Mouse (Mus musculus) kidney, embryonic 15.5 days (tissue): ENCODE data around the gene Ikzf4. TPM values are rescaled to one million over a fixed set of nuclear protein-coding genes. Genes with fewer than 3 reads are reported as not detected.

Experiments
- ATAC-seq: fragments of 200-750 bp; cut with Nextera tagmentation; replicated peaks from 2 replicates; pipeline ENCODE4 v1.8.0; 2017; ENCODE audit warnings: moderate TSS enrichment; ENCODE audit not compliant: low FRiP score
- H3K27ac ChIP-seq: fragments of 300-500 bp; sonication (generic); 2 replicates; pipeline ENCODE4 v1.5.1; 2015; ENCODE audit warnings: mild to moderate bottlenecking, inconsistent platforms
- H3K27me3 ChIP-seq: fragments of 300-500 bp; sonication (generic); 2 replicates; pipeline ENCODE4 v1.6.1; 2015; ENCODE audit warnings: inconsistent platforms
- H3K36me3 ChIP-seq: fragments of 300-500 bp; sonication (generic); 2 replicates; pipeline ENCODE4 v1.6.1; 2015; ENCODE audit warnings: inconsistent platforms
- H3K4me1 ChIP-seq: fragments of 300-500 bp; sonication (generic); 2 replicates; pipeline ENCODE4 v1.6.1; 2015; ENCODE audit warnings: inconsistent platforms
- H3K4me2 ChIP-seq: fragments of 300-500 bp; sonication (generic); 2 replicates; pipeline ENCODE4 v1.6.1; 2015; ENCODE audit warnings: moderate library complexity, mild to moderate bottlenecking, inconsistent platforms
- H3K4me3 ChIP-seq: fragments of 300-500 bp; sonication (generic); replicated peaks from 2 replicates; pipeline ENCODE4 v1.5.1; 2015; ENCODE audit warnings: mild to moderate bottlenecking, inconsistent platforms
- H3K9ac ChIP-seq: fragments of 300-500 bp; sonication (generic); 2 replicates; pipeline ENCODE4 v1.6.1; 2015; ENCODE audit warnings: mild to moderate bottlenecking, inconsistent platforms
- H3K9me3 ChIP-seq: fragments of 300-500 bp; sonication (generic); replicated peaks from 2 replicates; pipeline ENCODE4 v1.6.1; 2016; ENCODE audit warnings: inconsistent platforms
- WGBS: fragments of 180-500 bp; shearing (Covaris S2); methylation state at CpG from one replicate; pipeline ENCODE4 v1.1.7; 2015; ENCODE audit warnings: mixed read lengths; 5-methylcytosine and 5-hydroxymethylcytosine counted together
- polyA plus RNA-seq: library from polyadenylated mRNA; unstranded; fragments of >200 nt; fragmentation: Nextera tagmentation; extraction: Ambion mirVana; gene quantifications from 2 replicates; pipeline ENCODE4 v1.2.1, GENCODE M21; 2015

The Ikzf4 gene
- polyA plus RNA-seq, 1 experiment from 2014 or later: 2.2 TPM

GRCm38 (mm10) chr10:128592797-128593196 lies 53.0 kb downstream of the Ikzf4 start:
- no peaks in the 10 kb centered on the region for H3K36me3 ChIP-seq
- no peak for ATAC-seq
- H3K4me2 ChIP-seq: no peak overlapping the region
- H3K9me3 ChIP-seq: no peaks in the 10 kb centered on the region
- WGBS: 86% methylated on average over 5 of the region's 5 CpGs
- peaks cover 26% of the 10 kb centered on the region for H3K4me1 ChIP-seq
- H3K27ac ChIP-seq: no peak overlapping the region
- H3K9ac ChIP-seq: no peak overlapping the region
- no peak overlapping the region for H3K4me3 ChIP-seq
- H3K27me3 ChIP-seq: peaks cover 23% of the 10 kb centered on the region

DNA sequence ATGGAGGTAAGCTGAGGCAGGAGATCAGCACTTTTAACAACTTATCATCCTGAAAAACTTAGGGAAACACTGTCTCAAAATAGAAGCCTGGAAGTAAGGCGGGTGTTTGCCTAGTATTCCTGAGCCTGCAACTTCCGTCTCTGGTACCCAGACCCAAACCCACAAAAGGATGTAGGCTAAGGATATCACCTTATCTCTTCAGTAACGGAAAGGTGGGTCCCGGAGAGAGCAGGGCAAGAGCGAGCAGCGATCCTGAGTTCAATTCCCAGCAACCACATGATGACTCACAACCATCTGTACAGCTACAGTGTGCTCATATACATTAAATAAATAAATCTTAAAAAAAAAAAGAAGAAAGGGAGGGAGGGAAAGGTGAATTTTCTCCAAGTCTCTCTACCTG lies 54.4 kb downstream of the Ikzf4 start:
- peaks cover 36% of the 10 kb centered on the region for H3K27me3 ChIP-seq
- peaks cover 37% of the 10 kb centered on the region for H3K4me1 ChIP-seq
- no peaks in the 10 kb centered on the region for H3K36me3 ChIP-seq
- H3K4me2 ChIP-seq: no peak overlapping the region
- H3K9ac ChIP-seq: no peak overlapping the region
- no peaks in the 10 kb centered on the region for H3K9me3 ChIP-seq
- no peak for ATAC-seq
- WGBS: 85% methylated on average over 6 of the region's 6 CpGs
- no peak overlapping the region for H3K4me3 ChIP-seq
- no peak overlapping the region for H3K27ac ChIP-seq

- Histone ChIP-seq H3K4me3 (peak overlapping the region; percentile 75), H3K9me3 (no peaks in the 10 kb centered on the region), H3K27ac (peak overlapping the region; percentile 94), H3K36me3 (no peaks in the 10 kb centered on the region), H3K4me1 (peaks cover 42% of the 10 kb centered on the region), H3K27me3 (peaks cover 44% of the 10 kb centered on the region), H3K4me2 (peak overlapping the region; percentile 99), H3K9ac (peak overlapping the region; percentile 63)
- under 1% methylated on average over 43 of the region's 43 CpGs for WGBS
- ATAC-seq: peak; percentile 50
Observed at GRCm38 (mm10) chr10:128590193-128590690, 55.5 kb downstream of the Ikzf4 start.

DNA sequence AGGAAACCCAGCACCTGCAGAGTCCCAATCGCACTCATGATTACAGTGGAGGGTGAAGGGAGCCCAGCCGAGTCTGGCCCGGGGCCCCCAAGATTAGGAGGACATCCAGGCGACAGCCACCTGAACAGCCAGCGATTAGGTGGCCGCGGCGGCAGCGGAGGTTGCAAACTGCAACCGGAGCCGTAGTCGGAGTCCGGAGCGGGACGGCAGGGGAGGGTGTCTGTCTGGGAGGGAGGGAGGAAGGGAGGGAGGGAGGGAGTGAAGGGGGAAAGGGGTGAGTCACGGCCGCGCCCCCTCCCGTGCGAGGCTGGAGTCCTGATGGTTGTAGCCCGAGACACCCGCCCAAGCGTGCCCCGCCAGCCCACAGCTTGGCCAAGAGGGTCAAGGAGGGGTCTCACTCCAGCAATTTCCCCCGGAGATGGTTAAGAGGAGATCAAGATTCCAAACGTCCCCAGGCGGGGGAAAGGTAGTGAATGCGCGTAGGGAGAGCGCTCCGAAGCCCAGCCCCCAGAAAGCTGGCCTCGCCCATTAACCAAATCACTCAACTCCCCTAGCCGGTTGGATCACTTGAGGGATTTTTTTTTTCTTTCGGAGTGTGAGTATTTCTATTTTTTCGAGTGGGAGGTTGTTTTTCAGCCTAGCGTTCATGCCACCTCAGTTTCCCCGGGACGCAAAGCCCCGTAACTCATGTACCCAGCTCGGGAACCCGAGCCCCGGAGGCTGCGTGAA lies 56.2 kb downstream of the Ikzf4 start, which contains the start of gene Erbb3:
Gene Erbb3, minus strand, starts transcription at position 189 of the 729 bp plus-strand sequence.
- Histone ChIP-seq H3K36me3 (no peaks in the 10 kb centered on the region), H3K4me1 (peaks cover 45% of the 10 kb centered on the region), H3K27ac (peak within 1 kb of the TSS; percentile 94), H3K4me3 (peak within 1 kb of the TSS; percentile 75), H3K9ac (peak within 1 kb of the TSS; percentile 63), H3K4me2 (peak within 1 kb of the TSS; percentile 99), H3K27me3 (peaks cover 46% of the 10 kb centered on the region), H3K9me3 (no peaks in the 10 kb centered on the region)
- WGBS: under 1% methylated on average over 43 of the region's 43 CpGs
- ATAC-seq: peak; percentile 79

DNA sequence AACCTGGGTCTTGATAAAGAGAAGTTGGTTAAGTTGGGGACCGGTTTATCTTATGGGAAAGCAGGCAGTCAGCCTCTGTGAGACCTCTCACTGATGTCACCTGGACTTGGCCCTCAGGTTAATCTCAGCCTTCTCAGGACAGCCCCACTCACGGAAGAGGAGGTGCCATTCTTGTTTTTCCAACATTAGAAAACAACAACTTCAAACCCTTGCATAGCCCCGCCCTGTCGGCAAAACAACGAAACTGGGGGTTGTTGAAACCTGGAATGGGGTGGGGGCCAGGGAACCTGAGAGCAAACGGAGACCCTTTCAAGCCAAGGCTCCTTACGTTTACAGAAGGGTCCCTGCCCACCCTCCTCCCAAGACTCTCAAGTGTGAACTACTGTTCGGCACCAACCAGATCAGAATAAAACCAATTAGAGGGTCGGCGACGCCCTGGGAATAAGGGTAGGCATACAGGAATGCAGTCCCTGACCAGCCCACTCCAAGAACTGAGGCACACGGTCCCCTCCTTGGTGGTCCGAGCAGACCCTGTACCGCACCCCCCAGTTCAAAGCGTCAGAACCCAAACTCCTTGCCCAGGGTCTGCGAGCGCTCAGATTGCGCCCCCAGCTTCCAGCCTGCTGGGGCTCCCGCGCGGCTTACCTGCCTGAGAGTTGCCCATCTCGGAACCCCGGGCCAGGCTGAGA lies 56.9 kb downstream of the Ikzf4 start:
- 3% methylated on average over 23 of the region's 23 CpGs for WGBS
- peaks cover 51% of the 10 kb centered on the region for H3K4me1 ChIP-seq
- peak overlapping the region; percentile 51 for H3K9ac ChIP-seq
- peaks cover 49% of the 10 kb centered on the region for H3K27me3 ChIP-seq
- H3K36me3 ChIP-seq: no peaks in the 10 kb centered on the region
- peak overlapping the region; percentile 94 for H3K27ac ChIP-seq
- peak; percentile 30; the same call in 1 of the 2 replicates for ATAC-seq
- peak overlapping the region; percentile 99 for H3K4me2 ChIP-seq
- H3K9me3 ChIP-seq: no peaks in the 10 kb centered on the region
- H3K4me3 ChIP-seq: peak overlapping the region; percentile 75

- H3K9ac ChIP-seq: no peak overlapping the region
- peak overlapping the region; percentile 75 for H3K4me3 ChIP-seq
- 43% methylated on average over 1 of the region's 1 CpGs for WGBS
Observed at GRCm38 (mm10) chr10:128588136-128588535, 57.7 kb downstream of the Ikzf4 start.

DNA sequence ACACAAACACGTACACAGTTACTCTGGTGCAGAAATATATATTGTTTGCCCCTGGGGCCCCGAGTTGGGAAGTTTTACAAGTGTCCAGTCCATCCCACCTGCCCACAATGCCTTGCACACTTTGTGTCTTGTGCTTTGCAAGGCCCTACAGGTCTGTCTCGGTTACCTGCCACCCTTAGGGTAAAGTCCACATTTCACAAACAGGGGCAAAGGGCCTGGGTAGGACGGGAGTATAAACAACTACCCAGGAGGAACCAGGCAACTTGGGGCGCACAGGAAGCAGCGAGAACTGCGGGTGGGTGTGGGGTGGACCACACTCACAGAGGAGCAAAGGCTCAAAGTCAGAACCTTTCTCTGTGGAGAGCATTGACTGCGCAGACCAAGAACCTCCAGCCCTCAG lies 58.1 kb downstream of the Ikzf4 start:
- no peaks in the 10 kb centered on the region for H3K9me3 ChIP-seq
- WGBS: 53% methylated on average over 8 of the region's 8 CpGs
- peaks cover 62% of the 10 kb centered on the region for H3K4me1 ChIP-seq
- H3K27ac ChIP-seq: peak overlapping the region; percentile 94
- H3K27me3 ChIP-seq: peaks cover 54% of the 10 kb centered on the region
- peak overlapping the region; percentile 75 for H3K4me3 ChIP-seq
- H3K9ac ChIP-seq: no peak overlapping the region
- peak overlapping the region; percentile 99 for H3K4me2 ChIP-seq
- no peaks in the 10 kb centered on the region for H3K36me3 ChIP-seq
- no peak for ATAC-seq

More at GRCm38 (mm10) chr10:128588136-128588535, 57.7 kb downstream of the Ikzf4 start:
- ATAC-seq: no peak
- H3K9me3 ChIP-seq: no peaks in the 10 kb centered on the region
- no peaks in the 10 kb centered on the region for H3K36me3 ChIP-seq
- H3K27me3 ChIP-seq: peaks cover 52% of the 10 kb centered on the region
- peak overlapping the region; percentile 99 for H3K4me2 ChIP-seq
- H3K27ac ChIP-seq: peak overlapping the region; percentile 94
- peaks cover 59% of the 10 kb centered on the region for H3K4me1 ChIP-seq

DNA sequence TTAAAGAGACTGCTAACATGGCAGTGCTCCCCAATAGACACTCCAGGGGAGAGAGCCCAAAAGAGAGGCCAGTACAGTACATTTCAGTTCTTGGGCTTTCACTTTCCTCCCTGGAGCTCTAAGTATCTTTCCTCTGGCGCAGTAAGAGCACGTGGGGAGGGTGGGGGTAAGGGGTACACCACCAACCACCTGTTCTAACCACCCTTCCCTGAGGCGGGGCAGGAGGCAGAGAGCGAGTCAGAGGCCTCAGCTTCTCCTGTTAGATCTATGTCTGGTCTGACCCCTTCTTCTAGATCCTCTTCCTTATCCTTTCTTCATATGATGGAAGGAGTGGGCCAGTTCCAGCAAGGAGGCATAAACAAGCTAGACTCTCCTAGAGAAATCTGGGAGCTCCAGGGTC lies 58.7 kb downstream of the Ikzf4 start:
- H3K27me3 ChIP-seq: peaks cover 54% of the 10 kb centered on the region
- H3K4me2 ChIP-seq: peak overlapping the region; percentile 99
- 67% methylated on average over 4 of the region's 4 CpGs for WGBS
- H3K4me1 ChIP-seq: peaks cover 62% of the 10 kb centered on the region
- no peaks in the 10 kb centered on the region for H3K9me3 ChIP-seq
- ATAC-seq: no peak
- no peak overlapping the region for H3K9ac ChIP-seq
- H3K36me3 ChIP-seq: no peaks in the 10 kb centered on the region
- H3K27ac ChIP-seq: peak overlapping the region; percentile 94
- no peak overlapping the region for H3K4me3 ChIP-seq

DNA sequence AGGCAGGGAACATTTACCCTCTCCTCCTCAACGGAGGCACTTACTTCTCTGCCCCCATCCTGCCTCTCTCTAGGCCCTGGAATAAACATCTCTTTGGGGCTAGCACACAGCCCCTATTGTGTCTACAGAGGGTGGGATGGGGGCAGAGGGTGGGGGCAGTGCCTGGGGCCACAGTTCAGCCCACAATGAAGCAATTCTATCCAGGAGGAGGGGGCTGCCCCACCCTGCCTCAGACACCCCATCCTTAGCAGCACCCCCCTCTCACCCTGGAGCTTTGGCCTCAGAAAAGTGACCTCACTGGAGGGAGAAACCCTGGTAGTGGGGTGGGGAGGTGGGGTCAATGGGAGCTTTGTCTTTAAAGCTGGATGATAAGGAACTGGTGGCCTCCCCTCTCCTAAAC lies 59.2 kb downstream of the Ikzf4 start:
- H3K9me3 ChIP-seq: no peaks in the 10 kb centered on the region
- no peak overlapping the region for H3K9ac ChIP-seq
- H3K27me3 ChIP-seq: peaks cover 54% of the 10 kb centered on the region
- peaks cover 62% of the 10 kb centered on the region for H3K4me1 ChIP-seq
- no peak overlapping the region for H3K4me3 ChIP-seq
- H3K4me2 ChIP-seq: 0 out of 2 replicates have a peak overlapping the region, but pooled peaks have one; percentile 99
- H3K36me3 ChIP-seq: no peaks in the 10 kb centered on the region
- WGBS: 13% methylated on average over 1 of the region's 1 CpGs
- H3K27ac ChIP-seq: no peak overlapping the region; the same call in 1 of the 2 replicates
- ATAC-seq: no peak

- peaks cover 50% of the 10 kb centered on the region for H3K27me3 ChIP-seq
- no peaks in the 10 kb centered on the region for H3K36me3 ChIP-seq
- peaks cover 50% of the 10 kb centered on the region for H3K4me1 ChIP-seq
- H3K9me3 ChIP-seq: no peaks in the 10 kb centered on the region
- H3K4me3 ChIP-seq: peak overlapping the region; percentile 2; the same call in 1 of the 2 replicates
- ATAC-seq: peak; percentile 41; the same call in 1 of the 2 replicates
- WGBS: 5% methylated on average over 4 of the region's 4 CpGs
- H3K9ac ChIP-seq: no peak overlapping the region
- peak overlapping the region; percentile 62; the same call in 1 of the 2 replicates for H3K27ac ChIP-seq
- peak overlapping the region; percentile 37 for H3K4me2 ChIP-seq
Observed at GRCm38 (mm10) chr10:128584386-128584785, 61.4 kb downstream of the Ikzf4 start.

GRCm38 (mm10) chr10:128583644-128584043 lies 62.1 kb downstream of the Ikzf4 start:
- Histone ChIP-seq H3K9me3 (no peaks in the 10 kb centered on the region), H3K9ac (no peak overlapping the region), H3K27me3 (peaks cover 43% of the 10 kb centered on the region), H3K27ac (0 out of 2 replicates have a peak overlapping the region, but pooled peaks have one; percentile 48), H3K4me3 (peak overlapping the region; percentile 2; the same call in 1 of the 2 replicates), H3K4me1 (peaks cover 43% of the 10 kb centered on the region), H3K36me3 (no peaks in the 10 kb centered on the region), H3K4me2 (peak overlapping the region; percentile 37)
- peak; percentile 85 for ATAC-seq
- WGBS: 28% methylated on average over 7 of the region's 7 CpGs
